Mouse (Mus musculus) heart, adult 9 months (tissue): ENCODE results near the gene Asb10.

Experiments
- DNase-seq, 2 experiments: peaks; one replicate each; pipeline ENCODE4 v3.0.0; 2022; ENCODE audit warnings: low spot score in 2 of 2

The Asb10 gene

DNA sequence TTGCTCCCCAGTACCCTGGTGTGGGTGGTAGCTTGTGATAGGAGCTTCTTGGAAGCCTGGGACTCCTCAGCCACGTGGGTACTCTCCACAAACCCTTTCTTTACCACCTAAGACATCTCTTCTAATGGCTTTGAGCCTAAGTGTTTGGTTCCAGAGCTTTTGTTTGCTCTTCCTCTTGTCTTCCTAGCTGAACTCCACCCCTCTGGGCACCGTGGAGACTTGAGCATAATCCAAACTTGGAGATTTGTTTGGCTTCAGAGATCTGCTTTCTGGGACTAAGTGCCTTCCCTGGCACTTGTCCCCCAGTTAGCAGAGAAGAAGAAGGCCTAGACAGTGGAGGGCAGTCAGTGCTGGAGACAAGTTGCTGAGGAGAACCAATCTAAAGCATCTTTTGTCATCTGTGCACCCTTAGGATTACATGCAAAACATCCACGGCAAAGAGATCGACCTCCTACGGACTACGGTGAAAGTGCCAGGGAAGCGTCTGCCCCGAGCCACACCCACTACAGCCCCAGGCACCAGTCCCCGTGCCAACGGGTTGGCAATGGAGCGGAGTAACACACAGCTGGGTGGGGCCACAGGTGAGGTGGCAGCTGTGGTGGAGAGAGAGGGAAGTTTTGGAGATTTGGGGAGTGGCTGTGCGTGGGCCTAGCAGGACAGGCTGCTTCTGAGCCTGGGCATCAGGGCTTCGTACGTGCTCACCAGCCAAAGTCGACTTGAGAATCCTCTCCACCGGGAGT is 48.1 kb downstream of the Asb10 start:
- no peak for DNase-seq

GRCm38 (mm10) chr5:24490413-24490920 is 50.3 kb downstream of the Asb10 start:
- DNase-seq, result no peak

GRCm38 (mm10) chr5:24486738-24487137 is 54.0 kb downstream of the Asb10 start:
- DNase-seq, result no peak

GRCm38 (mm10) chr5:24486097-24486496 is 54.7 kb downstream of the Asb10 start:
- DNase-seq, result peak; percentile 75 to 86

DNA sequence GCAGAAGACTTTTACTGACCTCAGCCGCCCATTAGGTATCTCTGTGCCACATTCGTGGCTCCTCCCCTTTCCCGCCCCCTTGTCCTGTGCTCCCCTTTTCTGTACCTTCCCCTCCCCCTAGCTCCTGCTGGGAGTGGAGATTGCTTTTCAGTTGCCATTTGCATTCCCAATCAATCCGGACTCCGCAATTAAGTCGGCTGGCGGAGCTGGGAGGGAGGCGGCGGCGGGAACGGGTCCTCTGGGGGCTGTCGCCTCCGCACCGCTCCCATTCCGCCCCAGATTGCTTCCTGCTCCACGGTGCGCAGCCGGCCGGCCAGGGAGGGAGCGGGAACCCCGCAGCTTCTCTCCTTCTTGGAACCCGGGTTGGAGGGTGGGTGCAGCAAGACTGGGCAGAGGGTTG is 55.8 kb downstream of the Asb10 start:
- DNase-seq, result no peak

DNA sequence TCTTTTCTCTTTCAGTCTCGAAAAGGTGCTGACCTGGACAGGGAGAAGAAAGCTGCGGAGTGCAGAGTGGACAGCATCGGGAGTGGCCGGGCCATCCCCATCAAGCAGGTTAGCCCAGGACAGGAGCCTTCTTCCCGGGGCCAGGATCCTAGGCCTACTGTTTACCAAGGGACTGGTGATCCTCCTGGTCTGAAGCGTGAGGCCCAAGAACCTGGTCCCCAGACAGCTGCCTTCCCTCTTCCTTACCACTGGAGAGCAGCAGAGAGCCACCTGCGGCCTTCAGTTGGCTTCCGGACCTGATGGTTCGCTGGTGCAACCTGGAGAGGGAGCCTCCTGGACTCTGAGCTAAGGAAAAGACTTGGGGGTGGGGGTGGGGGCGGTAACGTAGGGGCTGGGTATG is 57.5 kb downstream of the Asb10 start:
- DNase-seq, result peak in 1 of 2 experiments; percentile 24
